Mouse (Mus musculus): ENCODE measurements around the gene Plekha3. TPM values are rescaled to one million over a fixed set of nuclear protein-coding genes. Genes with fewer than 3 reads are reported as not detected.

The Plekha3 gene
- polyA plus RNA-seq, 1 experiment: 9.2 TPM

- no peaks in the 10 kb centered on the region for H3K4me1 ChIP-seq (ENCODE audit: control insufficient read depth, insufficient read depth, insufficient read length, low read length)
- no peaks in the 10 kb centered on the region for H3K27me3 ChIP-seq (ENCODE audit: control insufficient read depth, insufficient read depth, low read length)
- 91% methylated on average over 5 of the region's 5 CpGs for WGBS
- no peak overlapping the region for H3K27ac ChIP-seq (ENCODE audit: insufficient read depth, low read depth, low read length)
- no peak for TF ChIP-seq POLR2A (IDR thresholded peaks at IDR 0.05; ENCODE audit: low read depth, low read length)
- TF ChIP-seq CTCF (IDR thresholded peaks at IDR 0.05; ENCODE audit: extremely low read depth, insufficient read length, insufficient replicate concordance, low read depth, low read length): no peak
- H3K36me3 ChIP-seq (ENCODE audit: control insufficient read depth, insufficient read depth, low read length): peaks cover 48% of the 10 kb centered on the region
- no peak overlapping the region for H3K4me3 ChIP-seq (ENCODE audit: low read depth, low read length)
These were observed 18.7 kb downstream of the Plekha3 start for GRCm38 (mm10) chr2:76693765-76694164.

- Histone ChIP-seq H3K27ac (ENCODE audit: insufficient read depth, low read depth, low read length) (no peak overlapping the region), H3K4me3 (ENCODE audit: low read depth, low read length) (no peak overlapping the region), H3K36me3 (ENCODE audit: control insufficient read depth, insufficient read depth, low read length) (peaks cover 45% of the 10 kb centered on the region), H3K27me3 (ENCODE audit: control insufficient read depth, insufficient read depth, low read length) (no peaks in the 10 kb centered on the region), H3K4me1 (ENCODE audit: control insufficient read depth, insufficient read depth, insufficient read length, low read length) (no peaks in the 10 kb centered on the region)
- TF ChIP-seq CTCF (IDR thresholded peaks at IDR 0.05; ENCODE audit: extremely low read depth, insufficient read length, insufficient replicate concordance, low read depth, low read length) (no peak), POLR2A (IDR thresholded peaks at IDR 0.05; ENCODE audit: low read depth, low read length) (no peak)
- 77% methylated on average over 6 of the region's 6 CpGs for WGBS
These were observed 20.2 kb downstream of the Plekha3 start for GRCm38 (mm10) chr2:76695290-76695689.

DNA sequence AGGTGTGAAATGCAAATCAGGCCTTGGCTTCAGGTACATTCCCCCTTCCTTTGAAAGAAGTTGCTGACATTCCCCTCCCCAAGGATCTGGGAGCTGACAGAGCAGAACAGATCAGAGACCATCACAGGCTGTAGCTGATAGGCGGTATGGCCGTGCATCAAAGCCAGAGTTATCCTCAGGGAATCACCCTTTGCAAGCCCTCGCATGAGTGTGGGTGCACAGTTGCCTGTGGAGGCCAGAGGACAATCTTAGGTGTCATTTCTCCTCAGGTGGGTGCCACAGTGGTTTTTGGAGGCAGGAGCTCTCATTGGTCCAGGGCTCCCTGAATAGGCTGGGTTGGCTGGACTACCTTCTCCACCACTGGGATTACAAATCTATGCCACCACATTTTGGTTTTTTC is 27.1 kb downstream of the Plekha3 start:
- Histone ChIP-seq H3K27ac (ENCODE audit: insufficient read depth, low read depth, low read length) (no peak overlapping the region), H3K4me3 (ENCODE audit: low read depth, low read length) (no peak overlapping the region), H3K27me3 (ENCODE audit: control insufficient read depth, insufficient read depth, low read length) (no peaks in the 10 kb centered on the region), H3K4me1 (ENCODE audit: control insufficient read depth, insufficient read depth, insufficient read length, low read length) (no peaks in the 10 kb centered on the region), H3K36me3 (ENCODE audit: control insufficient read depth, insufficient read depth, low read length) (peaks cover 3% of the 10 kb centered on the region; the same call in 1 of the 2 replicates)
- WGBS: 94% methylated on average over 3 of the region's 3 CpGs
- TF ChIP-seq CTCF (IDR thresholded peaks at IDR 0.05; ENCODE audit: extremely low read depth, insufficient read length, insufficient replicate concordance, low read depth, low read length) (no peak), POLR2A (IDR thresholded peaks at IDR 0.05; ENCODE audit: low read depth, low read length) (no peak)

- Histone ChIP-seq H3K4me3 (ENCODE audit: low read depth, low read length) (no peak overlapping the region), H3K27ac (ENCODE audit: insufficient read depth, low read depth, low read length) (no peak overlapping the region), H3K36me3 (ENCODE audit: control insufficient read depth, insufficient read depth, low read length) (peaks cover 3% of the 10 kb centered on the region; the same call in 1 of the 2 replicates), H3K27me3 (ENCODE audit: control insufficient read depth, insufficient read depth, low read length) (no peaks in the 10 kb centered on the region), H3K4me1 (ENCODE audit: control insufficient read depth, insufficient read depth, insufficient read length, low read length) (no peaks in the 10 kb centered on the region)
- WGBS: 79% methylated on average over 5 of the region's 5 CpGs
- TF ChIP-seq CTCF (IDR thresholded peaks at IDR 0.05; ENCODE audit: extremely low read depth, insufficient read length, insufficient replicate concordance, low read depth, low read length) (no peak), POLR2A (IDR thresholded peaks at IDR 0.05; ENCODE audit: low read depth, low read length) (no peak)
These were observed 27.7 kb downstream of the Plekha3 start for GRCm38 (mm10) chr2:76702751-76703150.

DNA sequence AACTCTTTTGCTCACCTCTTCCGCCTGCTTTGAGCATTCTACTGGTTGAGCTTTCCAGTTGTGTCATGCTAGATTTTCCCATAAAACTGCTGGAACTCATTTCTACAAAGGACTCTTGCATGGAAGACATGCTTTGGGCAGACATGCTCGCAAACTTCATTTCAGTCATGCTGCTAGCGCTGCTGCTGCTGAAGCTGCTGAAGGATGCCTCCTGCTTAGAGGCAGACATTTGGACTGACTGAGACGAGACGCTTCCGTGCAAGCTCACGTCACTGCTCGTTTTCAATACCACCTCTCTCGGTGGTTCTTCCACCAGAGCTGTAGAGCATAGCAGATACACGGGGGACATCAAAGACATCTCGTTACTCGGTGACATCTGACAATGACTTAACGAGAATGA is 30.6 kb downstream of the Plekha3 start:
- H3K27ac ChIP-seq (ENCODE audit: insufficient read depth, low read depth, low read length): no peak overlapping the region
- 94% methylated on average over 13 of the region's 13 CpGs for WGBS
- no peak overlapping the region for H3K4me3 ChIP-seq (ENCODE audit: low read depth, low read length)
- H3K4me1 ChIP-seq (ENCODE audit: control insufficient read depth, insufficient read depth, insufficient read length, low read length): no peaks in the 10 kb centered on the region
- no peaks in the 10 kb centered on the region for H3K27me3 ChIP-seq (ENCODE audit: control insufficient read depth, insufficient read depth, low read length)
- no peaks in the 10 kb centered on the region for H3K36me3 ChIP-seq (ENCODE audit: control insufficient read depth, insufficient read depth, low read length)
- no peak for TF ChIP-seq POLR2A (IDR thresholded peaks at IDR 0.05; ENCODE audit: low read depth, low read length)
- no peak for TF ChIP-seq CTCF (IDR thresholded peaks at IDR 0.05; ENCODE audit: extremely low read depth, insufficient read length, insufficient replicate concordance, low read depth, low read length)

DNA sequence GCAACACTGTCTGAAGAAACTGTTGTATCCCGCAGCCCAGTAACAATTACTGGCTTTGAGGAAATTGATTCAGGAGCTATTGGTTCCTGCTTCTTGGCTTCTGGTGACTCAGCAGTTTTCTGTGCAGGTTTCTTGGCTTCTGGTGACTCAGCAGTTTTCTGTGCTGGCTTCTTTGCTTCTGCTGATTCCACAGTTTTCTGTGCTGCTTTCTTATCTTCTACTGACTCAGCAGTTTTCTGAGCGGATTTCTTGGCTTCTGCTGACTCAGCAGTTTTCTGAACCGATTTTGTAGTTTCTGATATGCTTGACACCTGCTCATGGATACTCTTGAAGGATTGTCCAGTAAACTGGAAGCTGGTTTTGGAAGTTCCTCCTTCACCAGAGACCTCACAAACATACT is 33.4 kb downstream of the Plekha3 start:
- Histone ChIP-seq H3K36me3 (ENCODE audit: control insufficient read depth, insufficient read depth, low read length) (no peaks in the 10 kb centered on the region), H3K4me3 (ENCODE audit: low read depth, low read length) (no peak overlapping the region), H3K4me1 (ENCODE audit: control insufficient read depth, insufficient read depth, insufficient read length, low read length) (no peaks in the 10 kb centered on the region), H3K27me3 (ENCODE audit: control insufficient read depth, insufficient read depth, low read length) (no peaks in the 10 kb centered on the region), H3K27ac (ENCODE audit: insufficient read depth, low read depth, low read length) (no peak overlapping the region)
- 92% methylated on average over 3 of the region's 3 CpGs for WGBS
- TF ChIP-seq POLR2A (IDR thresholded peaks at IDR 0.05; ENCODE audit: low read depth, low read length): no peak
- TF ChIP-seq CTCF (IDR thresholded peaks at IDR 0.05; ENCODE audit: extremely low read depth, insufficient read length, insufficient replicate concordance, low read depth, low read length): no peak

DNA sequence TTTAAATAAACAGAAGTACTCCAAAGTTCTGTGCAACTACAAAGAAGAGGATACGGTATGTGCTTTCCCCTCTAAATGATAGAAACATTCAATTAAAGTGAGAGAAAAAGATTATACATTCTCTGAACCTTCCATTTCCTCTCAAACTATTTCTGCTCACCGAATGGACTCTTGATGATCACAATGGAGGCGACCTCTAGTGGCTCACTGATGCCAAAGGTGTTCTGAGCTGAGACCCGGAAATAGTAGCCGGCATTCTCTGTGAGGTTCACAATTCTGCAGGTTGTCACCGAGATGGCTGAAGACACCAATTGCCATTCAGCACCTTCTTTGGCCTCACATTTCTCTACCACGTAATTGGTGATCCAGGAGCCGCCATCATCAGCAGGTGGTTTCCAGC is 39.9 kb downstream of the Plekha3 start:
- 69% methylated on average over 8 of the region's 8 CpGs for WGBS
- no peaks in the 10 kb centered on the region for H3K36me3 ChIP-seq (ENCODE audit: control insufficient read depth, insufficient read depth, low read length)
- no peak for TF ChIP-seq CTCF (IDR thresholded peaks at IDR 0.05; ENCODE audit: extremely low read depth, insufficient read length, insufficient replicate concordance, low read depth, low read length)
- no peak for TF ChIP-seq POLR2A (IDR thresholded peaks at IDR 0.05; ENCODE audit: low read depth, low read length)

GRCm38 (mm10) chr2:76719650-76720049 is 44.6 kb downstream of the Plekha3 start:
- no peak overlapping the region for H3K4me3 ChIP-seq (ENCODE audit: low read depth, low read length)
- no peak overlapping the region for H3K27ac ChIP-seq (ENCODE audit: insufficient read depth, low read depth, low read length)
- TF ChIP-seq POLR2A (IDR thresholded peaks at IDR 0.05; ENCODE audit: low read depth, low read length) (no peak), CTCF (IDR thresholded peaks at IDR 0.05; ENCODE audit: extremely low read depth, insufficient read length, insufficient replicate concordance, low read depth, low read length) (no peak)
- WGBS: 97% methylated on average over 14 of the region's 14 CpGs
- no peaks in the 10 kb centered on the region for H3K36me3 ChIP-seq (ENCODE audit: control insufficient read depth, insufficient read depth, low read length)
- H3K4me1 ChIP-seq (ENCODE audit: control insufficient read depth, insufficient read depth, insufficient read length, low read length): no peaks in the 10 kb centered on the region
- no peaks in the 10 kb centered on the region for H3K27me3 ChIP-seq (ENCODE audit: control insufficient read depth, insufficient read depth, low read length)

More for the DNA sequence above, 39.9 kb downstream of the Plekha3 start:
- Histone ChIP-seq H3K27ac (ENCODE audit: insufficient read depth, low read depth, low read length) (no peak overlapping the region), H3K4me1 (ENCODE audit: control insufficient read depth, insufficient read depth, insufficient read length, low read length) (no peaks in the 10 kb centered on the region), H3K27me3 (ENCODE audit: control insufficient read depth, insufficient read depth, low read length) (no peaks in the 10 kb centered on the region), H3K4me3 (ENCODE audit: low read depth, low read length) (no peak overlapping the region)

Other genes starting within 250 kb of the Plekha3 start
- 7.9 and 15.5 TPM in 2 replicates for gene Prkra, start 27.3 kb upstream of the Plekha3 start, polyA plus RNA-seq (2012; rRNA removed)
- gene Pjvk, start 26.8 kb upstream of the Plekha3 start, polyA plus RNA-seq (2012; rRNA removed): not detected in 2 replicates
- gene Fkbp7, start 2.2 kb upstream of the Plekha3 start, polyA plus RNA-seq (2012; rRNA removed): 0.14 TPM in 1 of 2 replicates, not detected in the other

Data from small intestine, adult 2 months (tissue).